Mouse (Mus musculus): Measurements from ENCODE around the gene Lrrc4c. TPM values are rescaled to one million over a fixed set of nuclear protein-coding genes. Genes with fewer than 3 reads are reported as not detected.
A peak's percentile ranks its signal among the peaks of the same experiment; 100 is the strongest.

Lrrc4c gene
- total RNA-seq, 2 experiments from 2014 or later, result 0.96 to 1.0 TPM

DNA sequence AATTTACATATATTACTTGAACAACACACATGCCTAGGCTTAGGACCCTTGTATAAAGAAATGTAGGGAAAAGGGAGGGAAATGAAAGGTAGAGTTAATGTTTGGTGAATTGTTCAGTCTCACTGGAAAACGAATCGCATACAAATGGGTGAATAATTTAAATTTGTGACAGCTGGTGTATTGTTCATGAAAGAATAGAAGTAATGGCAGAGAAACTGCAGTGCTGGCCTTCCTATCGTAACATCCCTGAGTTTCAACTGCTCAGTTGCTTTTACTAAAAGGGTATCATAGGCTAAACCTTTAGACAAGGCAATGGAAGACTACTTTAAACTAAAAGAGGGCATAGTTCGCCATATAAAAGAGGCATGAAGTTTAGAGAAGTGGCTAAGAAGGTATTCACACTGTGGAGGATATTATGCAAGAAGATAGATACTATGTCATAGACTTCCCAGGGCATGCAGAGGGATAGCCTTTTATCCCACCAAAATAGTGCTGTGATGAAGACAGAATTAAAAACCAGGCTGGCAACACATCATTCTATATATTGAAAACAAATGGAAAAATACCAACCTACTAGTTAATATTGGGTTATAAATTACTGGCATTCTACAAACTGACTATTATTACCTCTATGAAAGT is 879.1 kb downstream of the Lrrc4c start:
- DNase-seq (ENCODE audit: low spot score in 2 of 2), result no peak

DNA sequence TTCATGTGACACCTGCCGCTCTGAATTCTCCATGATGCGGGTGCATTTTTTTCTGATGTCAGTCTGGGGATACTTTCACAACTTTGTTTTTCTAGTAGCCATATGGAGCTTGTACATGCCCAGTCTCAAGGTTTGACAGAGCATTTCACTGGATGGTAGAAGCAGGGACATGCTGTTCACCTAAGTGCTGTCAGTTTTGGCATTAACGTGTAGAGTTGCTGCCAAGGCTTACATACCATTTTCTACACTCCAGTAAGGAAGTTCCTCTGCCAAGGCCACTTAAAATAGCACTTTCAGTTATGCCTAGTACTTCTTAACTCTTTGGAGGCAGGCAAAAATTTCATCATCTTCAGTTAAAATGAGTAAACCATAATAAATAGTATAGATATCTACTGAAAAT is 915.0 kb downstream of the Lrrc4c start:
- no peak for DNase-seq (ENCODE audit: low spot score in 2 of 2)

DNA sequence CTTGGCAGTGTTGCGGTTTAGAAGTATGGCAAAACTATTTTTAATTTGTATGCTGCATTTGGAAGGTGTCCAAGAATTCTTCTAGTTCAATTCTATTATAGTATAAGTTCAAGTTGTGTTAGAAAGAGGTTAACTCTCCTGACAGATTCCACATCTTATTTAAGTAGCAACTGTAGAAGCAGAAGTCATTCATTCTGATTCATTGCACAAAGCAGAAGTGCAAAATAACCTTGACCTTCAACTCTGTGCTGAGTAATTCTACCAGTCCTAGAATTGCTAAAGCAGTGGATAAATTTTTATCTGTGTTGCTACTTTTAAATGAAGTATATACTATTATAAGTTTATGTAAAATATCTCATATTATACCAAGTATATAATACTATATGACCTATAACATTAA is 916.1 kb downstream of the Lrrc4c start:
- no peak for DNase-seq (ENCODE audit: low spot score in 2 of 2)

DNA sequence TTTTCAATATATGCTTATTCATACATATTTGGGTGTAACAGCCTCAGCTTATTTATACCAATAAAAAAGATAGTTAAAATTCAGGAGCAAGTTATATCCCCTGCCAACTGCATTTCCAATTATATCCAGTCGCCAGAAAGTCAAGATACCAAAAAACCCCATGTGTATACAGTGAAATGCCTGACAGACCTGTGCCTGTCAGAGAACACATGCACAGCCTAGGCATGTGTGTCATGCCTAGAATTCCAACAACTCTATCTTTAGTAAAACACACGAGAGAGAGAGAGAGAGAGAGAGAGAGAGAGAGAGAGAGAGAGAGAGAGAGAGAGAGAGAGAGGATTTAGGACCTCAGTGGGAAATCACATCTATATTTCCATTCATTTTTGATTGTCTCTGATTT is 956.7 kb downstream of the Lrrc4c start:
- no peak for DNase-seq (ENCODE audit: low spot score in 2 of 2)

DNA sequence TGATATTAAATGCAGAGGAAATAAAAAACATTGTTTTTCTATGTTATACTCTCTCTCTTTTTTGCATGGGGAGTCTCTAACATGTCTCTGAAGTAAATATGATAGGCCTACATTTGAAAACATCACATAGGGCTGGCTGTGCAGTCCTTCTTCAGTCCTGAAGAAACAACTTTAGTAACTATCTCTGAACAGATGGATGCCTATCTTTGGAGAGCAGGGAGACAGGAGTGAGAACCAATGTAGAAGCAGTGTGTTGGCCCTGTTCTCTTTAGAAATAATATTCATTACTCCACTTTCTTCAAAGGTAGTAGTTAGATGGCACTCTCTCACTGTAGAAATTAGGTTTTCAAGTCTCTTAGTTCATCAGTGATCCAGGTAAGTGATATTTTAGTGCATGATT is 967.0 kb downstream of the Lrrc4c start:
- DNase-seq (ENCODE audit: low spot score in 2 of 2), result no peak

DNA sequence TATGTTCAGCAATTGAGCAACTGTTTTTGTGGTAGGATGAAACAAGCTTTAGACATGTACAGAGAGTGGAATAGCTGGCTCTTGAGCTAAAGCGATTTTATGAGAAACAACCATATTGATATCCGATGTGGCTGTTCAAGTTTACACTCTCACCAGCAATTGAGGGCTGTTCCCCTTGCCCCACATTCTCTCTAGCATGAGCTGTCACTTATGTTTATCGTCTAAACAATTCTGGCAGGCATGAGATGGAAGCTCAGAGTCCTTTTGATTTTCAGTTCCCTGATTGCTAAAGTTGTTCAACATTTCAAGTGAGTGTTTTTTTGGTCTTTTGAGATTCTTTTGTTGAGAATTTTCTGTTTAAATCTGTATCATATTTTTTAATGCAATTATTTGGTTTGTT is 976.2 kb downstream of the Lrrc4c start:
- no peak for DNase-seq (ENCODE audit: low spot score in 2 of 2)

DNA sequence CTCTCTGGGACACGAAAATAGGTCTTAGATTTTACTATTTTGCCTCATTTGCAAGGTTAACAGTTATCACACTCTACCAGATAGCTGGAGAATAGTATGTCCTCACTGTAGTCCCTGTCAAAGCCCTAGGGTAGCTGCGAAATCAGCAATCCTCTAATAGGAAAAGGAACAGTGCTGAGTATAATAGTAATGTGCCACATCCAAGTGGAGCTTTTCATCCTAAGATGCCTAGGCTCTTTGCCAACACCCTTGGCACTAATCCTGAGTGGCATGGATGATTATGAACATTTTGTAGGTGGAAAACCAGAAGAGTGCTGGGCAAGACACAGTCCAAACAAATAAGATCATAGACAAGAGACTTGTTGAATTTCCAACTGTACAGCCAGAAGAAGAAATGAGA is 981.7 kb downstream of the Lrrc4c start:
- DNase-seq (ENCODE audit: low spot score in 2 of 2), result no peak

DNA sequence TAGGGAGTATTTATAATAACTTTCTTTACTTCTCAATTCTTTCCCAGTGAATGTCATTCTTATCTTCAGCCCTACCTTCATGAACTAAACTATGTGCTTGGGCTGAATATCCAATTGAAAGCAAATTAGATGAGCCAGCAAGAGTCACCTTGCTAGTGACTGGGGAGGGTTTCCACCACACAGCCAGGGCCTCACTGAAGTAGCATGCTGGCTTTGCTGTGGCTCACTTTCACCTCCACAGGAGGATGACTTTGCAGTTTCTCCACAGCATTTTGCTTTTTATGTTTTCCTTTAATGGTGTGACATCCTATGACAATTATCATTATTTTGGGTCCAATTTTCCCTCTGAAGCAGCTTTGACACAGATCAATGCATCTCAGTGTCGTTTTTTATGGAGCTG is 1000.0 kb downstream of the Lrrc4c start:
- no peak for DNase-seq (ENCODE audit: low spot score in 2 of 2)

DNA sequence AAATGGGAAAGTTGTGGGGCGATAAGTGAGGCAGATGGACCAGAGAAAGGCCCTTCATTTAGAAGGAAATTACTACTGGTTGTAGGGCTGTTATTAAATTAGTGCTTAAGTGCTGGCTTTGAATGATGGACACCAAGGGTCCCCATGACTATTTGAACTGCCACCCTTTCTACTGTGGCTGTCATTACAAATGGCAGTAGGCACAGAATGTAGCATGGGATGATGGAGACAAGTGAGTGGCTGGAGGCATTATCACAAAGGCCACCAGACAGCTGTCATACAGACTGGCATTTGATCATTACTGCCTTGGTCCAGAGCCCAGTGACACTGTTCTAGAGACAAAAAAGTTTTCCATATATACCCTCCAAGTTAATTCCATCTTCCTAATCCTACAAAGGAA is 1000.6 kb downstream of the Lrrc4c start:
- DNase-seq (ENCODE audit: low spot score in 2 of 2), result no peak

DNA sequence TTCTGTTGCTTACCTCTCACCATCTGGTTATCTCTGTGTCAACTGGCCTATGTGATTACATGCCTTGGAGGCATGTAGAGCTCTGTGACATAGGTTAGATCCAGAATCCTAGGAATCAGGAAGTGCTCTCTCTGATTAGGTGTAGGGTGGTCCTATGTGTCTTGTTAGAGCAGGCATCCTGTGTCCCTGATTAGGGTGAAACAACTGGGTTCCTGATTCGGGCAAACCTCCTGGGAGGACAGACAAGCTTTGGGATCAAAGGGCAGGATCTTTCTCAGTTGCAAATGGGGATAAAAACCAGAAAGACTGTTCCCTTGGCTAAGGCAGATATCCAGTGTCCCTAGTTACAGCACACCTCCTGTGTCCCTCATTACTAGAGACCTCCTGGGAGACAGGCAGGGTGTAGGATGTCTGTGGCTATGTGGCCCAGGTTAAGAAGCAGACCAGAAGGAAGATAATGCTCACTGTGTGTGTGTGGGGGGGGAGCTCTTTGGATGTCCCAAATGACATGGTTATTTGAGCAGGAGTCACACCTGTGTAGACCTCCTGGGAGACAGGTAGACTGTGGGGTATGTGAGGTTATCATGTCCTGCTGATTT is 1014.2 kb downstream of the Lrrc4c start:
- DNase-seq (ENCODE audit: low spot score in 2 of 2), result no peak

DNA sequence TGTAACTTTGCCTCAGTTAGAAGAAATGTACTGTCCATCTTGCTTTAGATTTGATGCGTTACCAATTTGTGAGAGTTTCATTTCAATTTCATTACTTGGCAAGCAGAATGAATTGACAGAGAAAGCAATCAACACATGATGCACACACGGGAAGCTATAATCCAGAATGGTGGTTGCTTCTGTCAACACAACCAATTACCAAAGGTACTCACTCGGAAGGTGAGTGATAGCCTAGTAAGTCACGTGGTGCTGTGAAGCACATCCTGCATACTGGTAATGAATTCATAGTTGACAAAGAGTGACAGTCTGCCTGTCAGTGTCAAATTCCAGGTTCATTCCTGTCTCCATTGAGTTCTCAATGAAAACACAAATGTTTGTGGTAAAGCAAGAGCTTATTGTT is 1021.7 kb downstream of the Lrrc4c start:
- no peak for DNase-seq (ENCODE audit: low spot score in 2 of 2)

DNA sequence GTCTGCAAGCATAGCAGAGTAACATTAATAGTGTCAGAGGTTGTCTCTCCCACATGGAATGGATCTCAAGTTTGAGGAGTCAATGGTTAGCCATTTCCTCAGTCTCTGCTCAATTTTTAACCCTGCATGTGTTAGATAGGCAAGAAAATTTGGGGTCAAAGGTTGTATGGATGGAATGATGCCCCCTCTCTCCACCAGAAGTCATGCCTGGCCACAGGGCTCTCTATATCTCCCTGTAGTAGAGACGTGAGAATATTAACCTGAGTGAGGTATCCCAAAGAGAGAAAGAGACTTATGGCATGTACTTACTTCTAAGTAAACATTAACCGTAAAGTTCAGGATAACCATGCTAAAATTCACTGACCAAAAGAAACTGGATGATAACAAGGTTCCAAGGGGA is 1043.3 kb downstream of the Lrrc4c start:
- no peak for DNase-seq (ENCODE audit: low spot score in 2 of 2)

DNA sequence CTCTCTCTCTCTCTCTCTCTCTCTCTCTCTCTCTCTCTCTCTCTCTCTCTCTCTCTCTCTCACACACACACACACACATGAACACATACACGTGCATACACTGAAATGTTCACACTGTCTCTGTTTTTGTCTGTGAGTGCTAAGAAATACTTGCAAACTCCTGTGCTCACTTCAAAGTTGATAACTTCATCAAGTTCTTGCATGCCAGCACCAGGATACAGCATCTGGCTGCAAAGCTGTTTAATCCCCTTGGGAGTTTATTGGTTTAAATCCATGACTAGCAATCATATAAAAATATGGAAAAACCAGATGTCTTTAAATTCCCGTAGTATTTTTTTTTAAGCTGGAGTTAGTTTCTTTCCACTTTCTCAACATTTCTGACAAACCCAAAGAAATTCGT is 1052.0 kb downstream of the Lrrc4c start:
- DNase-seq (ENCODE audit: low spot score in 2 of 2), result no peak

DNA sequence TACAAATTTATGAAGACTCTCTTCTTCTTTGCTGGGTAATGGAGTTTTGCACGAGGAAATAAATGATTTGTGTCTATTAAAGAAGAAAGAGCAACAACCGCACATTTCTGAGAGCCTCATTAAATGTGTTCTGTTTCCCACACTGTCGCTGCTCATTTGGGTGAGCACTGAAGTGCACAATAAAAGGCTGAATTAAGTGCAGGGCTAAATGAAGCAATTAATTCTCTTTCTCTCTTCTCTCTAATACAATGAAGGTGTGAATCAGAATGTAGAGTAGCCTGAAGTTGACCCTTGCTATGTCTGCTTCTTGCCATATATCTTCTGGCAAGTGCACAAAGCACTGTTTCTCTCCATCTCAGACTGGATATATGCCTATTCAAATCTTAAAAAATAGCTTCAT is 1073.5 kb downstream of the Lrrc4c start:
- no peak for DNase-seq (ENCODE audit: low spot score in 2 of 2)

DNA sequence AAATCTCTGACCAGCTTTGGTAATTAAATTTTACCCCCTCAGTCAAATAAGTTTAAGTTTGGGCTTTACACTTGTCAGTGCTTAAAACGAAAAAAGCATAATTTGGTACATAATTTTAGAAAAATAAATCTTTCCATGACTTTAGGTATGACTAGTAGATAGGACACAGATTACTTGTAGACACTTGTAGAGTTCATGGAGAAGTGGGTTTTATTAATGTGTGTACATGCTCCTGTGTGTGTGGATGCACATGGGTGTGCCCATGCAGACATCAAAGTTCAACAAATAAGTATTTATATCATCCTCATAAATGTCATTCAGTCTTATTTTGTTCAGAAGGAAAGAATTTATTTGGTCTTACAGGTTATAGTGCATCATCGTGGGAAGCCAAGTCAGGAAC is 1073.9 kb downstream of the Lrrc4c start:
- DNase-seq (ENCODE audit: low spot score in 2 of 2), result no peak

DNA sequence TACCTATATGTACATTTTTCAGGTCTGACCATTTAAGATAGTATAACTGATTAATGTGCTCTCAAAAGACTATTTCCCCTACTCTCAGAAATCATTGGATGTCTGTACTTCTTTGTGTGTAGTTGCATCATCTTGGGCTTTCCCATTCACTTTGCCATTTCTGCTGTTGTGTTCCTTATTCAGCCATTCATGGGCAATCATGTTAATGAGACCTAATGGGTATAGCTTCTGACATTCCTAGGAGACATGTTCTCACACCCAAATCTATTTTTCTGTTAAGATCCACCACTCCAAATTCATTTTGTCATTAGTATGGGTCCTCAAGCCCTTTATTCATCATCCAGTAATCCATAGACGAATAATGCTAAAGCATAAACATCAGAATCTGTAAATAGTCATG is 1095.1 kb downstream of the Lrrc4c start:
- DNase-seq (ENCODE audit: low spot score in 2 of 2), result no peak

DNA sequence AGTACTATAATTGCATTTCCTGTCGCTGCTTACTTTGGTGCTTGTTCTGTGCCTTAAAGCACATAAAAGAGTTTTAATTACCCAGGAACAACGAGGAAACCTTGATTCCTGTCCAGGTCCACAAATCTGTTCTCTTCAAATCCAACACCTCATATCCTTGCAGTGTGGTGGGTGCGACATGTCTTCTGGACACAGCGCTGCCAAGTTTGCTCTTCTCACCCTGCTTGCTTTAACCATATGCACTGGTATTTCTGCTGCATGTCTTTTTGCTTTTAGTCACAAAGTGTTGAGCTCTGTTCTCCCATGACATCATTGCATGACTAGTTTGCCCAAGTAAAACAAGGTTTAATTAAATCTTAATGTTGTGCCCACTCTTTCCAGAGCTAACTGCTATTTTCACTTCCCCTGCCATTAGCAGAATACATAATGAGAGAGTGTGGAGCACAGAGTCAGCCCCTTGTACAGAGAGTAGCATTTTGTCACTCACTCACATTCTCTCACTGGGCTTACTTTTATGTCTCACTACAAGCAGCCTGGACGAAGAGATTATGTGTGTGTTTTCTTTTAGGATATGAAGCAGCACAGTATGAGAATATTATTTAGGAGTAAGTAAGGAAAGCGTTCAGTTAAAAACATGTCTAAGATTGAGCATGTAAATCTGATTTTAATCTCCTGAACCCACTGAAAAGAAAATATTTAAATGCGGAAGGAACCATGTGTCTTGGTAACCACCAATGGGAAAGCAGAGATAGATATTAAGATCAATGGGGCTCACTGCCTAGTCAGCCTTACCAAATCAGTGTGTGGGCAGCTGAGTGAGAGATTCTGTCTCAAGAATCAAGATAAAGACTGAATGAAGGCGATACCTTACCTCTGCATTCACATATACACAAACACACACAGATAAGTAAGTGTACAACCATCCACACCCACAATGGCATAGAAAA is 1096.7 kb downstream of the Lrrc4c start:
- no peak for DNase-seq (ENCODE audit: low spot score in 2 of 2)

DNA sequence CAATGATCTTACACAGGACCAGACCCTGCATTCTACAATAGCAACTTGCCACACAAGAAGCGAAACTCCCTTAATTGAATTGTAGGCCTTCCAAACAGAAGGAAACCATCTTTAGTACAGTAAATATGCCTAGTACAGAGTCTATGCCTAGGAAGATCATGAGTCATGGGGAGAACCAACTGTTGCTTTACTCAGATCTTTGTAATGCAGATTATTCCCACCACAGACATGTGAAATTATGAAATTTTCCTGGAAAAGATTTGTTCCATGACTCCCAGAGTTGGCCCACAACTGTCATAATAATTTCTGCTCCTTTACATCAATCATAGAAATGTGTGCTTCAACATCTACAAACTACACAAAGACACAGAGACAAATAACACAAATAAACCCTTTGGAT is 1116.2 kb downstream of the Lrrc4c start:
- no peak for DNase-seq (ENCODE audit: low spot score in 2 of 2)

DNA sequence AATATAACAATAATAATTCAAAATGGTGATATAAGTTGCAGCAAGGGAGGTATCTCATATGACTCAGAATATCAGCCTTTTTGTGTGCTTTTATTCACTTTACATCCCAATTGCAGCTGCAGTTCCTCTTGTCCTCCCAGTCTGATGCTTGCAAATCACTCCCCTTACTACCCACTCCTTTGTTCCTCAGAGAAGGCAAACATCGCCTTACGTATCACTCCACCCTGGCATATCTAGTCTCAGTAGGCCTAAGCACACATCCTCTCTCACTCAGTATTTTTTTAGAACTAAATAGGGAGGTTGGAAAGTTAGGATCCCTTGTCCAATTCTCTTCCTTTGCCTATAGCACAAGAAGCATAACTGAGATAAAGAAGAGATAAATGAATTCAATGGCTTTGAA is 1117.6 kb downstream of the Lrrc4c start:
- DNase-seq (ENCODE audit: low spot score in 2 of 2), result no peak

DNA sequence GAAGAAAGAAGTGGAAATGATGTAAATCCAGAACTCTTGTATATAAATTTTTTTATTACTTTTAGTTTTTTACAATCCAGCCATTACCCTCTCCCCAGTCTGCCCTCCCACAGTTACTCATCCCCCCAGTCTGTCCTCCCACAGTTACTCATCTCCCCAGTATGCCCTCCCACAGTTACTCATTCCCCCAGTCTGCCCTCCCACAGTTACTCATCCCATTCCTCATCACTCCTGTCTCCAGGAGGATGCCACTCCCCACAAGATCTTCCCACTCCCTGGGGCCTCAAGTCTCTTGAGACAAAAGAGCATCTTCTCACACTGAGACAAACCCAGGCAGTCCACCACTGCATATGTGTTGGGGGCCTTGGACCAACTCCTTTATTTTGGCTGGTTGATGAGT is 1119.8 kb downstream of the Lrrc4c start:
- DNase-seq (ENCODE audit: low spot score in 2 of 2), result no peak

DNA sequence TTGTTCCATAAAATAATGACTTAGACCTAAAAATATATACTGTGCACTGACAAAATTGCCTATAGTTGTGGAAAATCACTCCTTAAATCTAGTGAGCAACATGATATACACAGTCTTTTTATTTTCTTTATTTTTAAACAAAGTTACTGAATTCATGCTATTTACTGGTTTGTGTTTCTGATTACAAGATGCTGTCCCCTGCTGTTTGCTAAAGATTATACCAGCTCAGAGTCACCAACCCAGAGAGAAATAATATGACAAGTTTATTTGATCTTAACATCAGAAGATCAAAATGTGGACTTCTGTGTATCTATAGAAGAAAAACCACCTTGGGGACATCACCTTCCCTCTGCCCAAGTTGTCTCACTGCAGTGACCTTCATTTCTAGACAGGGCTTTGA is 1145.6 kb downstream of the Lrrc4c start:
- no peak for DNase-seq (ENCODE audit: low spot score in 2 of 2)

DNA sequence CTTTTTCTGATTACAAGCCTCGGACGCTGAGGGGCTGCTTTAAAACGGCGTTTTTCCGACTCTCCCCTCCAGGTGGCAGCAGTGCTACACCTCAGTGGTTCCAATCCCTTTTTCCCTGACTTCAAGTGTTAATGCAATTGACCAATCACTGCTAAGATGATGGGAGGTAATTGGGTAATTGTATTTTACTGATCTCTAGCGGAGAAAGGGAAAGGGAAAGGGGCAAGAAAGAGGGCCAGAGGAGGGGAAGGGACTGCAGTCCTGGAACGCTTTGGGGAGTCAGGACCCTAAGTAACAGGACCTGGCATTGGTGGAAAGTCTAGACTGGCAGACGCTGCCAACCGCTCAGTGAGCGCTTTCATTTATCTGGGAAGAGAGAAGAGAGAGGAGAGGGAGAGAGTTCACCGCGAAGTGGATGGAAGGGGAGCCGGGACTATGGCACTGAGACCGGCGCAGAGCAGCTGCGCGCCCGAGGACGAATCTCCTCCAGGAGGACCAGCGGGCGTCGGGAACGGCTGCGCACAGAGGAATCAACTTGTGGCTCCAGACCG is 1148.3 kb downstream of the Lrrc4c start:
- DNase-seq (ENCODE audit: low spot score in 2 of 2), result peak; percentile 53 to 77
